Mouse (Mus musculus) liver, embryonic 12.5 days (tissue): Measurements from ENCODE around the gene Natd1. TPM values are rescaled to one million over a fixed set of nuclear protein-coding genes. Genes with fewer than 3 reads are reported as not detected.
"Not testable (repeated sequence)": the region's sequence is repeated elsewhere in the genome, so short reads cannot be mapped to it uniquely, and the experiment has no call there.

Experiments used
- ATAC-seq: fragments of 200-750 bp; cut with Nextera tagmentation; 2 replicates; pipeline ENCODE4 v1.8.0; 2017; ENCODE audit warnings: moderate number of reproducible peaks, mild to moderate bottlenecking, moderate library complexity
- H3K27ac ChIP-seq: fragments of 300-500 bp; sonication (generic); 2 replicates; pipeline ENCODE4 v1.5.1; 2016; ENCODE audit warnings: mild to moderate bottlenecking
- H3K27me3 ChIP-seq: fragments of 300-500 bp; sonication (generic); replicated peaks from 2 replicates; pipeline ENCODE4 v1.6.1; 2016; ENCODE audit warnings: mild to moderate bottlenecking, moderate library complexity
- H3K36me3 ChIP-seq: fragments of 300-500 bp; sonication (generic); 2 replicates; pipeline ENCODE4 v1.6.1; 2016; ENCODE audit warnings: mild to moderate bottlenecking, moderate library complexity
- H3K4me1 ChIP-seq: fragments of 300-500 bp; sonication (generic); 2 replicates; pipeline ENCODE4 v1.6.1; 2016
- H3K4me2 ChIP-seq: fragments of 300-500 bp; sonication (generic); 2 replicates; pipeline ENCODE4 v1.6.1; 2016; ENCODE audit warnings: mild to moderate bottlenecking, moderate library complexity
- H3K4me3 ChIP-seq: fragments of 300-500 bp; sonication (generic); 2 replicates; pipeline ENCODE4 v1.5.1; 2016; ENCODE audit warnings: mild to moderate bottlenecking, moderate library complexity
- H3K9ac ChIP-seq: fragments of 300-500 bp; sonication (generic); 2 replicates; pipeline ENCODE4 v1.6.1; 2016; ENCODE audit warnings: mild to moderate bottlenecking, moderate library complexity
- H3K9me3 ChIP-seq: fragments of 300-500 bp; sonication (generic); replicated peaks from 2 replicates; pipeline ENCODE4 v1.6.1; 2016; ENCODE audit warnings: mild to moderate bottlenecking, moderate library complexity
- WGBS: fragments of 180-500 bp; shearing (Covaris S2); methylation state at CpG from one replicate; pipeline ENCODE4 v1.1.7; 2016; ENCODE audit not compliant: insufficient replicate concordance; 5-methylcytosine and 5-hydroxymethylcytosine counted together
- polyA plus RNA-seq: library from polyadenylated mRNA; unstranded; fragments of >200 nt; fragmentation: Nextera tagmentation; extraction: Ambion mirVana; gene quantifications from 2 replicates; pipeline ENCODE4 v1.2.1, GENCODE M21; 2016

Gene Natd1
- polyA plus RNA-seq, 1 experiment from 2014 or later = 9.6 TPM

GRCm38 (mm10) chr11:60909626-60910025 lies 4.9 kb downstream of the Natd1 start:
- Histone ChIP-seq H3K4me2 (no peak overlapping the region), H3K27ac (no peak overlapping the region), H3K36me3 (peaks cover 25% of the 10 kb centered on the region), H3K4me1 (peaks cover 30% of the 10 kb centered on the region), H3K27me3 (0 out of 2 replicates have a peak, but pooled peaks cover 7% of the 10 kb centered on the region), H3K4me3 (no peak overlapping the region), H3K9ac (no peak overlapping the region), H3K9me3 (no peaks in the 10 kb centered on the region)
- no peak for ATAC-seq
- WGBS = 68% methylated on average over 1 of the region's 1 CpGs

GRCm38 (mm10) chr11:60908073-60908472 lies 6.5 kb downstream of the Natd1 start:
- Histone ChIP-seq H3K27me3 (0 out of 2 replicates have a peak, but pooled peaks cover 11% of the 10 kb centered on the region), H3K4me3 (no peak overlapping the region), H3K36me3 (peaks cover 31% of the 10 kb centered on the region), H3K27ac (no peak overlapping the region), H3K4me2 (no peak overlapping the region), H3K4me1 (peaks cover 21% of the 10 kb centered on the region), H3K9ac (no peak overlapping the region), H3K9me3 (no peaks in the 10 kb centered on the region)
- WGBS = 60% methylated on average over 3 of the region's 3 CpGs
- ATAC-seq = no peak

- Histone ChIP-seq H3K9me3 (no peaks in the 10 kb centered on the region), H3K27me3 (0 out of 2 replicates have a peak, but pooled peaks cover 8% of the 10 kb centered on the region), H3K36me3 (peaks cover 31% of the 10 kb centered on the region), H3K4me2 (no peak overlapping the region), H3K27ac (no peak overlapping the region), H3K4me1 (peaks cover 5% of the 10 kb centered on the region), H3K4me3 (no peak overlapping the region), H3K9ac (no peak overlapping the region)
- 80% methylated on average over 4 of the region's 4 CpGs for whole genome bisulfite sequencing
- ATAC-seq = no peak
Measured at GRCm38 (mm10) chr11:60906449-60906848, 8.1 kb downstream of the Natd1 start.

- Histone ChIP-seq H3K27ac (no peak overlapping the region), H3K4me1 (no peaks in the 10 kb centered on the region)
- no peak for ATAC-seq
Measured at GRCm38 (mm10) chr11:60905407-60906120, 9.0 kb downstream of the Natd1 start.

GRCm38 (mm10) chr11:60903661-60904061 lies 10.9 kb downstream of the Natd1 start:
- H3K4me3 ChIP-seq = no peak overlapping the region
- H3K27ac ChIP-seq = no peak overlapping the region
- H3K4me1 ChIP-seq = no peaks in the 10 kb centered on the region
- peaks cover 28% of the 10 kb centered on the region for H3K36me3 ChIP-seq
- no peak for ATAC-seq
- H3K4me2 ChIP-seq = no peak overlapping the region
- H3K9me3 ChIP-seq = no peaks in the 10 kb centered on the region
- H3K27me3 ChIP-seq = 0 out of 2 replicates have a peak, but pooled peaks cover 8% of the 10 kb centered on the region
- 76% methylated on average over 6 of the region's 6 CpGs for WGBS
- no peak overlapping the region for H3K9ac ChIP-seq

More at GRCm38 (mm10) chr11:60905407-60906120, 9.0 kb downstream of the Natd1 start:
- Histone ChIP-seq H3K27me3 (0 out of 2 replicates have a peak, but pooled peaks cover 8% of the 10 kb centered on the region), H3K4me3 (no peak overlapping the region), H3K9me3 (no peaks in the 10 kb centered on the region), H3K4me2 (no peak overlapping the region), H3K36me3 (peaks cover 29% of the 10 kb centered on the region), H3K9ac (no peak overlapping the region)
- 75% methylated on average over 10 of the region's 10 CpGs for WGBS

- 0 out of 2 replicates have a peak, but pooled peaks have one; percentile 27 for ATAC-seq
- Histone ChIP-seq H3K4me3 (no peak overlapping the region), H3K9me3 (no peaks in the 10 kb centered on the region), H3K4me2 (no peak overlapping the region), H3K27me3 (0 out of 2 replicates have a peak, but pooled peaks cover 8% of the 10 kb centered on the region), H3K4me1 (no peaks in the 10 kb centered on the region), H3K9ac (no peak overlapping the region), H3K27ac (no peak overlapping the region), H3K36me3 (peaks cover 28% of the 10 kb centered on the region)
- WGBS = 71% methylated on average over 4 of the region's 4 CpGs
Measured at GRCm38 (mm10) chr11:60902486-60902885, 12.1 kb downstream of the Natd1 start.

- 67% methylated on average over 7 of the region's 7 CpGs for WGBS
- H3K4me2 ChIP-seq = no peak overlapping the region
- H3K27ac ChIP-seq = no peak overlapping the region
- no peaks in the 10 kb centered on the region for H3K9me3 ChIP-seq
- H3K9ac ChIP-seq = no peak overlapping the region
- no peak for ATAC-seq
- H3K36me3 ChIP-seq = peaks cover 28% of the 10 kb centered on the region
- 0 out of 2 replicates have a peak, but pooled peaks cover 8% of the 10 kb centered on the region for H3K27me3 ChIP-seq
- H3K4me3 ChIP-seq = no peak overlapping the region
- H3K4me1 ChIP-seq = no peaks in the 10 kb centered on the region
Measured at GRCm38 (mm10) chr11:60902001-60902400, 12.5 kb downstream of the Natd1 start.

GRCm38 (mm10) chr11:60895915-60896314 lies 18.6 kb downstream of the Natd1 start:
- no peak overlapping the region for H3K4me2 ChIP-seq
- no peak overlapping the region for H3K9ac ChIP-seq
- no peaks in the 10 kb centered on the region for H3K36me3 ChIP-seq
- H3K9me3 ChIP-seq = no peaks in the 10 kb centered on the region
- 34% methylated on average over 4 of the region's 4 CpGs for WGBS
- no peaks in the 10 kb centered on the region for H3K4me1 ChIP-seq
- H3K4me3 ChIP-seq = no peak overlapping the region
- 0 out of 2 replicates have a peak, but pooled peaks cover 3% of the 10 kb centered on the region for H3K27me3 ChIP-seq
- no peak overlapping the region for H3K27ac ChIP-seq
- no peak for ATAC-seq

GRCm38 (mm10) chr11:60890744-60891143 lies 23.8 kb downstream of the Natd1 start:
- Histone ChIP-seq H3K27ac (no peak overlapping the region), H3K4me1 (no peaks in the 10 kb centered on the region), H3K9ac (no peak overlapping the region), H3K36me3 (no peaks in the 10 kb centered on the region), H3K4me2 (no peak overlapping the region), H3K4me3 (no peak overlapping the region), H3K27me3 (no peaks in the 10 kb centered on the region), H3K9me3 (no peaks in the 10 kb centered on the region)
- ATAC-seq = no peak
- 48% methylated on average over 3 of the region's 3 CpGs for WGBS

- H3K4me1 ChIP-seq = no peaks in the 10 kb centered on the region
- no peak overlapping the region for H3K9ac ChIP-seq
- WGBS = 58% methylated on average over 6 of the region's 6 CpGs
- no peak overlapping the region for H3K27ac ChIP-seq
- no peak overlapping the region for H3K4me2 ChIP-seq
- H3K27me3 ChIP-seq = no peaks in the 10 kb centered on the region
- no peaks in the 10 kb centered on the region for H3K9me3 ChIP-seq
- H3K36me3 ChIP-seq = no peaks in the 10 kb centered on the region
- no peak overlapping the region for H3K4me3 ChIP-seq
- ATAC-seq = no peak
Measured at GRCm38 (mm10) chr11:60890286-60890685, 24.3 kb downstream of the Natd1 start.

- Histone ChIP-seq H3K27me3 (no peaks in the 10 kb centered on the region), H3K27ac (no peak overlapping the region), H3K9me3 (no peaks in the 10 kb centered on the region), H3K4me1 (no peaks in the 10 kb centered on the region), H3K36me3 (no peaks in the 10 kb centered on the region), H3K4me2 (no peak overlapping the region), H3K4me3 (no peak overlapping the region), H3K9ac (no peak overlapping the region)
- ATAC-seq = no peak
- WGBS = 45% methylated on average over 2 of the region's 2 CpGs
Measured at GRCm38 (mm10) chr11:60889861-60890260, 24.7 kb downstream of the Natd1 start.

GRCm38 (mm10) chr11:60886986-60887385 lies 27.6 kb downstream of the Natd1 start:
- not testable (repeated sequence) for H3K4me2 ChIP-seq, H3K9ac ChIP-seq, H3K4me1 ChIP-seq, H3K4me3 ChIP-seq, H3K36me3 ChIP-seq, H3K27me3 ChIP-seq, H3K9me3 ChIP-seq, H3K27ac ChIP-seq, ATAC-seq
- 74% methylated on average over 3 of the region's 3 CpGs for WGBS
